Mouse (Mus musculus) B cell, adult (primary cell): ENCODE measurements around the gene Zfp174. TPM values are rescaled to one million over a fixed set of nuclear protein-coding genes. Genes with fewer than 3 reads are reported as not detected.

Source experiments
- total RNA-seq: library from RNA; stranded (reverse); gene quantifications from 4 replicates; pipeline ENCODE4 v1.2.4, GENCODE M21; 2023; ENCODE audit not compliant: inconsistent age

Gene Zfp174
- 0.45 to 0.80 TPM (median 0.63 TPM) in 4 replicates for total RNA-seq

DNA sequence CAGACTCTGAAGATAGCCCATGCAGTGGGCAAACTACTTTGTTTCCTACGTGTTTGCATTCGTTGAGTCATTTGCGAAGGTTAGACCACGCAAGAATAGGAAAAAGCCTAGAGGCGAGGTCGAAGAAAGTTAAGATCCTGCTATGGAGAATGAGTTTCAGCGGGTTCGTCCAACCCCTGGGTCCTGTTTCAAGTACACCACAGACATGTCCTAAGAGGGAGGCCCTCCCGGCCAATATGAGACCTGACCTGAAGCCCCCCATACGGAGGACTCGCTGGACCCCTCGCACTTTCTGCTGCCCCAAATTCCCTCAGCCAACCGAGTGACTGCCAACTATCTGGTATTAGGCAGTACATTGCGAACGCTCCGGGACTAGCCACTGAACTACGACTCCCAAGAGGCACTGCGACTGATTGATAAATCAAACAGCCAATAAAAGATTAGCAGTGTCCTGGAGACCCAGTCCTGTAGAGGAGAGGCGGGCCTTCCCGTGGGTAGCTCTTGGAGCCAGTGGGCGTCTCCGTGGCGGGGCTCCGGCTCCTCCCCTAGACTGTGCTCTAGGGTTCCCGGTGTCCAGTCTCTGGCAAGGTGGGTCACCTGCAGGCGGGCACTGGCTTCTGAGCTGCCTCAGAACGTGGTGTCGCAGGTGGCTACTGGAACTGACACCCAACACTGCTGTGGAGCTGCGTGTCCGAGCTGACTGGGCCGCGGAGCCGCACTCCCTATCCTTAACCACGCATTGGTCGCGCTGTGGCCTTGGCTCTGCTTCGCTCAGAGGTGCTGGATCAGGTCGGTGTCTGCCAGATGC is at the start of gene Zfp174:
Gene Zfp174, plus strand, starts transcription at position 558 of the 808 bp plus-strand sequence.

GRCm38 (mm10) chr16:3830588-3831109 is 16.4 kb upstream of the Zfp174 start, which contains the start of gene Olfr15:
TSS of gene Olfr15 (plus strand) at chr16:3830878.

GRCm38 (mm10) chr16:3872216-3873047 is 25.4 kb downstream of the Zfp174 start, which contains the start of gene Naa60:
TSS of gene Naa60 (plus strand) at chr16:3872375.

DNA sequence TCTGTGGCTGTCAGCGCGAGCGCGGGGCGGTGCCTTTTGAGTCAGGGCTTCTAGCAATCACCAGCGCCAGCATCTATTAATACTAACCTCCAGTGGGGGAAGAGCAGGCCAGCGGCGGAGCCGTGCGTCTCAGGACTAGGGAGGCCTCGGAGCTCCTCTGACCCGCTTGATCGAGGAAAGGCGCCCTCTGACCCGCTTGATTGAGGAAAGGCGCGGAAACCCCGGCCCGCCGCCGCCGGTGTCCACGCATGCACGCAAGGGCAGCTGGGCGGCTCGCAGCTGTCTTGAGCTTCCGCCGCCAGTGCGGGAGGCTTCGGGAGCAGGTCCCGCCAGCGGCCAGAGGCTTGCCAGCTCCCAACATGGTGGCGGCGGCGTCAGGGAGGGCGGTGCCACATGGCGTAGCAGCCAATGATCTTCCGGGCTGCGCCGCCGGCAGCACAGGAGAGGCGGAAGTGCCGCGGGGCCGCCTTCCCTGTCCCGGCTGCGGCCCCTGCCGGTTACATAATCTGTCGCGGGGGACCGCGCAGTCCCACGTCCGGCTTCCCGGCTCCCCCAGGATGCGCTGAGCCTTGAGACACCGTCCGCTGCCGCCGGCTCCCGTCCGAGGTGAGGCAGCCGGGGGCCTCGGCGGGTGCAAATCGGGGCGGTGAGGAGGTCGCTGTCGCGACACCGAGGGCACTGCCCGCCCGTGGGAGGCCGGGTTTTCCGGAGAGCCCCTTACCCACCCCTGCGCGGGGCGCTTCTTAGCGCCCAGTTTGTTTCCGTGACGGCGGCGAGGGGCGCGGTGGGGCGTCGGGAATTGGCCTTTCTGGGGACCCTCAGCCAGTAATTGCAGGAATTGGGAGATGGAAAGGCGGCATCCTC is 37.4 kb downstream of the Zfp174 start, which contains the start of the genes Zfp597 and Gm20695:
Gene Zfp597, minus strand, starts transcription at position 361 of the 864 bp plus-strand sequence.
Gene Gm20695, plus strand, starts transcription at position 448 of the 864 bp plus-strand sequence.

Other genes starting within 250 kb of the Zfp174 start
- not detected in 4 replicates for gene Mefv, start 129.2 kb upstream of the Zfp174 start, total RNA-seq
- gene Zfp263, start 103.2 kb upstream of the Zfp174 start, total RNA-seq, result 64.0 to 68.5 TPM (median 65.1 TPM) in 4 replicates
- not detected in 4 replicates for gene Olfr15, start 16.4 kb upstream of the Zfp174 start, total RNA-seq
- 76.2 to 90.4 TPM (median 87.0 TPM) in 4 replicates for gene Naa60, start 25.1 kb downstream of the Zfp174 start, total RNA-seq
- gene Zfp597, start 37.3 kb downstream of the Zfp174 start, total RNA-seq, result 25.5 to 30.6 TPM (median 29.4 TPM) in 4 replicates
- gene Gm20695, start 37.4 kb downstream of the Zfp174 start, total RNA-seq, result 1.00 TPM in 1 of 4 replicates, not detected in the others
- 6.5 to 12.6 TPM (median 11.0 TPM) in 4 replicates for gene 1700037C18Rik, start 61.4 kb downstream of the Zfp174 start, total RNA-seq
- 27.2 to 33.3 TPM (median 30.2 TPM) in 4 replicates for gene Cluap1, start 61.5 kb downstream of the Zfp174 start, total RNA-seq
- 31.7 to 36.6 TPM (median 33.7 TPM) in 4 replicates for gene Nlrc3, start 129.4 kb downstream of the Zfp174 start, total RNA-seq
- 93.2 to 106 TPM (median 99.4 TPM) in 4 replicates for gene Slx4, start 156.5 kb downstream of the Zfp174 start, total RNA-seq
- not detected in 4 replicates for gene Dnase1, start 189.7 kb downstream of the Zfp174 start, total RNA-seq
- gene Trap1, start 230.6 kb downstream of the Zfp174 start, total RNA-seq, result 65.5 to 76.5 TPM (median 73.1 TPM) in 4 replicates